Mouse (Mus musculus): ENCODE measurements around the gene Hpn. TPM values are rescaled to one million over a fixed set of nuclear protein-coding genes. Genes with fewer than 3 reads are reported as not detected.

Gene Hpn
- polyA plus RNA-seq, 1 experiment from 2014 or later: 145 TPM

DNA sequence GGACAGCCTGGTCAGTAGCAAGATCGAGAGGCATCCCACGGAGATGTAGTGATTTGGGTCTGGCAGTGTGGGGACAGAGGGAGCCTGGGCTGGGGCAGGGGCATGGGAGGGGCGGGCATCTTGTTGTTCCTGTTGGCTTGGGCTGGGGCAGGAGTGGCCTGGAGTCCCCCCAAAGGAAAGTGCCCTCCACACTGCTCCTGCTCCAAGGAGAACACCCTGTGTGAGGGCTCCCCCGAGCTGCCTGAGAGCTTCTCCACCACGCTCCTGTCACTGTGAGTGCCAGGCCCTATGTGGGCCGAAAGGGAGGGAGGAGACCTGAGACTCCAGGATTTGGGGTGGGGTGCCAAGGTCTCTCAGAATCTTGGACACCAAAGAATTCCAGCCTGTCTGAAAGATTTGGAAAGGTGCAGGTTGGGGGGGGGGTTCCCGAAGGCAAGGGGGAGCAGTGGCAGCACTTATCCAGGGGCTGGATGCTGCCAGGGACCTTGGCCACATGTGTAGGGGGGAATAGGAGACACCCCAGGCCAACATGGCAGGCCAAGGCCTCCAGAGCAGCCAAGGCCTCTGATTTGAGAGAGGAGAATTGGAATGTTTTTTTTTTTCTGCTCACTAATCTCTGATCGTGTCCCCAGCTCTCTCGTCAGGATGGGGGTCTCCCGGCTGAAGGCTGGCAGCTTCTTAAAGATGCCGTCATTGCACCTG, 55.0 kb downstream of the Hpn start:
- no peak overlapping the region for H3K27ac ChIP-seq (ENCODE audit: low read length)
- WGBS (ENCODE audit: insufficient replicate concordance): 64% methylated on average over 11 of the region's 11 CpGs
- H3K9ac ChIP-seq (ENCODE audit: low read depth, low read length): no peak overlapping the region

DNA sequence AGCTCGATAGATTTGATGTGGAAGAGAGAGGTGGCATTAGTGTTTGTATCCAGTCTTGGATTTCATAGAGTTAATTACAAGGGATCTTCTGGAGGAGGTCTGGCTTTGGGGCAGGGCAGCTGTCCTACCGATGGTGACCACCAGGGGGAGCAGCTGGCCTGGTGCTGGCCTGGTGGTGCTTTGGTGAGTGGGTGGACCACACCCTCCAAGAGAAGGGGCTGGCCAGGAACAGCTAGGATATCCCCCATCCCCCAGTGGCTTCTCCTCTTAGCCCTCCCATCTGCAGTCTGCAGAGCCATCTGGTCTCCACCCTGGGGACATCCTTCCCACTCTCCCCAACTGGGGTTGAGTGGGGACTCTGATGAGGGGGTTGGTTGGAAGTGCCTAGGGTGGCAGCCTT, 56.0 kb downstream of the Hpn start, which contains the start of gene Lgi4:
TSS of gene Lgi4 (plus strand) at position 235 of the 400 bp plus-strand sequence.
- Histone ChIP-seq H3K4me2 (ENCODE audit: low read depth, low read length) (no peak within 1 kb of the TSS), H3K27me3 (ENCODE audit: control insufficient read depth, insufficient read depth, low read depth, low read length) (no peaks in the 10 kb centered on the region; the same call in 1 of the 2 replicates), H3K9ac (ENCODE audit: low read depth, low read length) (no peak within 1 kb of the TSS), H3K9me3 (replicated peaks; ENCODE audit: control insufficient read depth, low read length) (no peaks in the 10 kb centered on the region), H3K36me3 (ENCODE audit: control insufficient read depth, insufficient read depth) (no peaks in the 10 kb centered on the region), H3K4me1 (ENCODE audit: control insufficient read depth, low read depth, low read length) (no peaks in the 10 kb centered on the region), H3K4me3 (ENCODE audit: low read depth, low read length) (no peak within 1 kb of the TSS), H3K27ac (ENCODE audit: low read length) (no peak within 1 kb of the TSS)
- no peak for ATAC-seq (ENCODE audit: low read depth)
- 2% methylated on average over 2 of the region's 2 CpGs for WGBS (ENCODE audit: insufficient replicate concordance)

More for the DNA sequence above, 55.0 kb downstream of the Hpn start:
- ATAC-seq (ENCODE audit: low read depth): no peak
- Histone ChIP-seq H3K9me3 (replicated peaks; ENCODE audit: control insufficient read depth, low read length) (no peaks in the 10 kb centered on the region), H3K36me3 (ENCODE audit: control insufficient read depth, insufficient read depth) (no peaks in the 10 kb centered on the region), H3K27me3 (ENCODE audit: control insufficient read depth, insufficient read depth, low read depth, low read length) (no peaks in the 10 kb centered on the region), H3K4me1 (ENCODE audit: control insufficient read depth, low read depth, low read length) (no peaks in the 10 kb centered on the region), H3K4me2 (ENCODE audit: low read depth, low read length) (no peak overlapping the region), H3K4me3 (ENCODE audit: low read depth, low read length) (no peak overlapping the region)

DNA sequence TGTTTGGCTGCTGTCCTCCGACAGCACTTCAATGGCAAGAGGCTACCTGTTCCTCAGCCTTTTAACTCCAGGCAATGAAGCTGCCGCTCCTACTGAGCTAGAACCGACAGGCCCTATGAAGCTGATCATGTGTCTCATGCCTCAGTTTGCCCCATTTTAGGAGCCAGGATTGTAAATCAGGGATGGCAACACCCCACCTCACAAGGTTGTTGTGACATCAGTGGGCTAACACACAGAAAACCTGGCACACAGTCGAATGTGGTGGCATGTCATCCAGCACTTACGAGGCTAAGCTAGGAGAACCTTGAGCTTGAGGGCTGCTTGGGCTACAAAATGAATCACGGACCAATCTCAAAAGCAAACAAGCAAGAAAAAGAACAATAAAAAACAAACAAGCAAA, 56.9 kb downstream of the Hpn start:
- Histone ChIP-seq H3K27ac (ENCODE audit: low read length) (no peak overlapping the region), H3K4me1 (ENCODE audit: control insufficient read depth, low read depth, low read length) (peaks cover 2% of the 10 kb centered on the region; the same call in 1 of the 2 replicates), H3K4me3 (ENCODE audit: low read depth, low read length) (no peak overlapping the region), H3K36me3 (ENCODE audit: control insufficient read depth, insufficient read depth) (no peaks in the 10 kb centered on the region), H3K27me3 (ENCODE audit: control insufficient read depth, insufficient read depth, low read depth, low read length) (peaks cover 3% of the 10 kb centered on the region), H3K4me2 (ENCODE audit: low read depth, low read length) (no peak overlapping the region), H3K9me3 (replicated peaks; ENCODE audit: control insufficient read depth, low read length) (no peaks in the 10 kb centered on the region), H3K9ac (ENCODE audit: low read depth, low read length) (no peak overlapping the region)
- WGBS (ENCODE audit: insufficient replicate concordance): 67% methylated on average over 6 of the region's 6 CpGs
- no peak for ATAC-seq (ENCODE audit: low read depth)

DNA sequence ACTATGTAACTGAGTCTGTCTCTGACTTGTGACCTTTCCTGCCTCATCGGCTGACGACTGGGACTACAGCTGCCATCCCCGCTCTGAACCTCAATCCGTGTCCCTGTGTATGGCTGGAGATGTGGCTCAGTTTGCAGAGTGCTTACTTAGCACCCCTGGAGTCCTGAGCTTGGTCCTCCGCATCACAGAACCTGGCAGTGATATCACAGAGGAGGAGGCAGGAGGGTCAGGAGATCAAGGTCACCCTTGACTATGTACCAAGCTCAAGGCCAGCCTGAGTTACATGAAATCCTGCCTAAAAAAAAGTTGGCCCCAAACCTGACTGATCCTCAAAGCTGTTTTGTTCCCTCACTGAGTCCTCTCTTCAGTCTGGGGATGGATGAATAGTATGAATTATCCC, 57.4 kb downstream of the Hpn start:
- H3K27ac ChIP-seq (ENCODE audit: low read length): no peak overlapping the region
- 60% methylated on average over 5 of the region's 5 CpGs for WGBS (ENCODE audit: insufficient replicate concordance)

DNA sequence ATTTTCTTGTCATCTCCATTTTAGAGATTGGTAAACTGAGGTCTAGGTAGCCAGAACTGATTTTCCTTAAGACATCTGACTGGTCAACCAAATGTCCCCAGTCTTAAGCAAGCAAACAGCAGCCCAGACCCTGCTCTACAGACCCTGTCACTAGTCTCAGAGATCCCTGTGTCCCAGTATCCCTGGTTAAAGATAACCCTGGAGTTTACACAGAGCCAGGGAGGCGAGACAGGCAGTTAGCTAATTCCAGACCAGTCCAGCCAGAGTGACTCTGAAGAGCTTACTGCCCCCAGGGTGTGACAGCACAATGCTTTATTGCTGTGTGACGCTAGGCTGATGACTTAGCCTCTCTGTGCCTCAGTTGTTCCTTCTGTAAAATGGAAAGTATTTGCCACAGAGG, 58.0 kb downstream of the Hpn start, which contains the start of gene Fxyd1:
TSS of gene Fxyd1 (minus strand) at position 129 of the 400 bp plus-strand sequence.
- H3K4me3 ChIP-seq (ENCODE audit: low read depth, low read length): no peak within 1 kb of the TSS
- no peak within 1 kb of the TSS for H3K4me2 ChIP-seq (ENCODE audit: low read depth, low read length)
- no peaks in the 10 kb centered on the region for H3K36me3 ChIP-seq (ENCODE audit: control insufficient read depth, insufficient read depth)
- ATAC-seq (ENCODE audit: low read depth): peak; percentile 25
- peaks cover 6% of the 10 kb centered on the region for H3K4me1 ChIP-seq (ENCODE audit: control insufficient read depth, low read depth, low read length)
- H3K27me3 ChIP-seq (ENCODE audit: control insufficient read depth, insufficient read depth, low read depth, low read length): peaks cover 14% of the 10 kb centered on the region
- WGBS (ENCODE audit: insufficient replicate concordance): 47% methylated on average over 2 of the region's 2 CpGs
- no peak within 1 kb of the TSS for H3K9ac ChIP-seq (ENCODE audit: low read depth, low read length)
- H3K27ac ChIP-seq (ENCODE audit: low read length): peak within 1 kb of the TSS; percentile 72
- H3K9me3 ChIP-seq (replicated peaks; ENCODE audit: control insufficient read depth, low read length): no peaks in the 10 kb centered on the region

More for the DNA sequence above, 57.4 kb downstream of the Hpn start:
- Histone ChIP-seq H3K36me3 (ENCODE audit: control insufficient read depth, insufficient read depth) (no peaks in the 10 kb centered on the region), H3K9me3 (replicated peaks; ENCODE audit: control insufficient read depth, low read length) (no peaks in the 10 kb centered on the region), H3K4me1 (ENCODE audit: control insufficient read depth, low read depth, low read length) (peaks cover 6% of the 10 kb centered on the region), H3K4me2 (ENCODE audit: low read depth, low read length) (no peak overlapping the region), H3K27me3 (ENCODE audit: control insufficient read depth, insufficient read depth, low read depth, low read length) (peaks cover 7% of the 10 kb centered on the region), H3K9ac (ENCODE audit: low read depth, low read length) (no peak overlapping the region), H3K4me3 (ENCODE audit: low read depth, low read length) (no peak overlapping the region)
- ATAC-seq (ENCODE audit: low read depth): no peak

DNA sequence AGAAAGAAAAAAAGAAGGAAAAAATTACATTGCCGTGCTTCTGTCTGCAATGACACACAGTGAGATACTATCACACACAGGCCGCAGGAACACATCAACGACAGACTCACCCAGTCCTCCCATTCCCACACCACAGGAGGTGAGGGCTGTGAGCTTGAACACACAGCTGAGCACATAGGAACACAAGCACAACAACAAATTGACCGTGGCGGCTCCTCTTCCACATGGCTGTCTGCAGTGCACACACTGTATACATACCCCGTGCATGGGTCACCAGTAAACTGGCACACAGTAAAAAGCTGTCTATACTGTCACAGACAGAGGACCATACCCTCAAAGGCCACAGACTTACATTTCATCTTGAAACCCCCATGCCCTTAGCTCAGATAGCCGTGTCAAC, 58.6 kb downstream of the Hpn start:
- H3K36me3 ChIP-seq (ENCODE audit: control insufficient read depth, insufficient read depth): no peaks in the 10 kb centered on the region
- no peaks in the 10 kb centered on the region for H3K9me3 ChIP-seq (replicated peaks; ENCODE audit: control insufficient read depth, low read length)
- peak overlapping the region; percentile 72 for H3K27ac ChIP-seq (ENCODE audit: low read length)
- peaks cover 20% of the 10 kb centered on the region for H3K27me3 ChIP-seq (ENCODE audit: control insufficient read depth, insufficient read depth, low read depth, low read length)
- no peak for ATAC-seq (ENCODE audit: low read depth)
- 47% methylated on average over 7 of the region's 7 CpGs for WGBS (ENCODE audit: insufficient replicate concordance)
- H3K9ac ChIP-seq (ENCODE audit: low read depth, low read length): no peak overlapping the region
- no peak overlapping the region for H3K4me3 ChIP-seq (ENCODE audit: low read depth, low read length)
- peaks cover 6% of the 10 kb centered on the region for H3K4me1 ChIP-seq (ENCODE audit: control insufficient read depth, low read depth, low read length)
- no peak overlapping the region for H3K4me2 ChIP-seq (ENCODE audit: low read depth, low read length)

DNA sequence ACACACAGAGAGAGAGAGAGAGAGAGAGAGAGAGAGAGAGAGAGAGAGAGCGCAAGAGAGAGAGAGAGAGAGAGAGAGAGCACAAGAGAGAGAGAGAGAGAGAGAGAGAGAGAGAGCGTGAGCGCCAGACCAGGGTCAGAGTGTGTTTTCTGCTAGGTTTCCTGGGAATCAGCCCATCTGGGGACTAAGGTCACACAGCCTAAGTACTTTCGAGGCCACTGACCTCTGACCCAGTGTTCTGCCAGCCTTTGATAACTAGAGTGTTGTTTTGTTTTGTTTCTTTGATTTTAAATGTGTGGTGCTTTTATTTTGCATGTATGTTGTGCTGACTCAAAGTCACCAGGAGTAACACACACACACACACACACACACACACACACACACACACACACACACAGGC, 59.2 kb downstream of the Hpn start:
- no peaks in the 10 kb centered on the region for H3K9me3 ChIP-seq (replicated peaks; ENCODE audit: control insufficient read depth, low read length)
- no peak overlapping the region for H3K4me3 ChIP-seq (ENCODE audit: low read depth, low read length)
- ATAC-seq (ENCODE audit: low read depth): peak; percentile 68
- H3K27ac ChIP-seq (ENCODE audit: low read length): peak overlapping the region; percentile 72; the same call in 1 of the 2 replicates
- H3K9ac ChIP-seq (ENCODE audit: low read depth, low read length): no peak overlapping the region
- 47% methylated on average over 3 of the region's 4 CpGs for WGBS (ENCODE audit: insufficient replicate concordance)
- no peaks in the 10 kb centered on the region for H3K36me3 ChIP-seq (ENCODE audit: control insufficient read depth, insufficient read depth)
- no peak overlapping the region for H3K4me2 ChIP-seq (ENCODE audit: low read depth, low read length)
- peaks cover 6% of the 10 kb centered on the region for H3K4me1 ChIP-seq (ENCODE audit: control insufficient read depth, low read depth, low read length)
- H3K27me3 ChIP-seq (ENCODE audit: control insufficient read depth, insufficient read depth, low read depth, low read length): peaks cover 26% of the 10 kb centered on the region

DNA sequence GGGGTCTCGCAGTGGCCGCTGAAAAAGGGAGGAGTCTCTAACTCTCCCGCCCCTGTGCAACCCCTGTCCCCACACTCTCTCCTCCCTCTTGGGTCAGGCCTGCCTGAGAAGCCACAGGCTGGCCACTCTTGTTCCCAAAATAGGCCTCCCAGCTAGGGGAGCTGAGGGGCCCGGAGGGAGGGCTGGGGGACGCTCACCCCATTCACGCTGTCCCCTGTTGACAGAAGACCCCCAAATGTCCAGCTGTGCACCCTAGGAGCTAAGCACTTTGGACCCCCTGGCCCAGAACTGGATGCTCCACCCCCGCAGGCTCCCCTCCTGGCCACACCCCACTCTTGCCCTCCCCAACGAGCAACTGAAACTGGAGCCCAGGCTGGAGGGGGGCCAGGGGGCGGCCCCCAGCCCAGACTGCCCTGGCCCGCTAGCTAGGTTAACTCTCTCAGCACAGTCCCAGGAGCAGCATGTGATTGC, 59.7 kb downstream of the Hpn start:
- Histone ChIP-seq H3K27me3 (ENCODE audit: control insufficient read depth, insufficient read depth, low read depth, low read length) (peaks cover 31% of the 10 kb centered on the region), H3K9ac (ENCODE audit: low read depth, low read length) (peak overlapping the region; percentile 39; the same call in 1 of the 2 replicates)
- 21% methylated on average over 8 of the region's 10 CpGs for WGBS (ENCODE audit: insufficient replicate concordance)

DNA sequence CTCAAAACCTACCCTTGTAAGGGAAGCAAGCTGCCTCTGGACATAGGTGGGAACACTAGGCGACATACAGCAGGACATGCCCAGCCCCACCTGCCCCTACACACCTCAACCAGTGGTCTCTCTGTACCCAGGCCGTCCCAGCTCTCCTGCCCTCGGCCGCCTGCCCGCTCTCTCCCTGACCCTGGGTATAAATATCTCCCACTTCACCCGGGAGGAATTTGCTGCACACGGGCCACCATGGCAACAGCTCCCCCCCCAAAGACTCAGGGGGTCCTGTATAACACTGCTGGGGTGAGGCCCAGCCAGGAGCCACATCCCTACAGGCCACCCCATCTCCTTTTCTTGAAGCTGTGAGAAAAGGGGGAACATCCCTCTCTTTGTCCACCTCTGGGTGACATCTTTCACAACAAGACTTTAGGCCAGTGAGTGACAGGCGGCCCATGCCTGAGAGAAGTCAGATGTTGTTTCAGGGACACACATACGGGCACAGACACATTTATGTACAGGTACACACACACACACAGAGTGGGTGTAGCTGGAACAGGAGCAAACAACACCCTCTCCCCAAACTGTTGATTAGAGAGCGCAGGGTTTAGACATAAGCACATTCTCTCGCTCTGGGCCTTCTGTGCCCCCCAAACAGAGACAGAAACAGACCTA, 60.3 kb downstream of the Hpn start:
- peaks cover 6% of the 10 kb centered on the region for H3K4me1 ChIP-seq (ENCODE audit: control insufficient read depth, low read depth, low read length)
- no peaks in the 10 kb centered on the region for H3K9me3 ChIP-seq (replicated peaks; ENCODE audit: control insufficient read depth, low read length)
- H3K27me3 ChIP-seq (ENCODE audit: control insufficient read depth, insufficient read depth, low read depth, low read length): peaks cover 37% of the 10 kb centered on the region
- peak overlapping the region; percentile 72 for H3K27ac ChIP-seq (ENCODE audit: low read length)
- ATAC-seq (ENCODE audit: low read depth): peak; percentile 9
- peak overlapping the region; percentile 50 for H3K4me2 ChIP-seq (ENCODE audit: low read depth, low read length)
- H3K36me3 ChIP-seq (ENCODE audit: control insufficient read depth, insufficient read depth): no peaks in the 10 kb centered on the region
- H3K9ac ChIP-seq (ENCODE audit: low read depth, low read length): peak overlapping the region; percentile 39; the same call in 1 of the 2 replicates
- 47% methylated on average over 11 of the region's 11 CpGs for WGBS (ENCODE audit: insufficient replicate concordance)
- H3K4me3 ChIP-seq (ENCODE audit: low read depth, low read length): peak overlapping the region; percentile 40

More for the DNA sequence above, 59.7 kb downstream of the Hpn start:
- Histone ChIP-seq H3K36me3 (ENCODE audit: control insufficient read depth, insufficient read depth) (no peaks in the 10 kb centered on the region), H3K9me3 (replicated peaks; ENCODE audit: control insufficient read depth, low read length) (no peaks in the 10 kb centered on the region), H3K4me2 (ENCODE audit: low read depth, low read length) (peak overlapping the region; percentile 50), H3K4me3 (ENCODE audit: low read depth, low read length) (peak overlapping the region; percentile 40), H3K4me1 (ENCODE audit: control insufficient read depth, low read depth, low read length) (peaks cover 6% of the 10 kb centered on the region), H3K27ac (ENCODE audit: low read length) (peak overlapping the region; percentile 72)
- peak; percentile 87 for ATAC-seq (ENCODE audit: low read depth)
